Comparison of ENCODE assay signal across 29 mouse cellular contexts in the genomic region with DNA sequence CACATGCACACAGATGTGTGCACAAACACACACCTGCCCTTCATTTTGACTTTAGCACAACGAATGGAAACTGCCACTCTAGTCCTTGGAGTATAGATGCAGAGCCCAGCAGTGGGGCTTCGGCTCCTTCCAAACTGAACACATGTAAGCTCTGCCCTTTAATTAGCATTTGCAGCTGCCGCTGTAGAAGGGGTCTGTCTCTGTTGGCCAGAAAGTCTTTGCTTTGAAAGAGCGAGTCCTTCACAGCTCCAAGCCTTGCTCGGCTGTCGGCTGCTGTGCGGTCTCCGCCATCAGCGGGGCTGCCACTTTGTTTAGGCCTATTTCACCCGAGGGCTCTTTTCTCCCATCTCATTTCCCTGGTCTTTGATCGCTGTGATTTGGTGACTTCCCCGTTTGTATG. TPM values are rescaled to one million over a fixed set of nuclear protein-coding genes. Genes with fewer than 3 reads are reported as not detected.
A peak's percentile ranks its signal among the peaks of the same experiment; 100 is the strongest.
DNase-seq lines count a peak whose midpoint lies in the region; ATAC-seq and TF ChIP-seq lines count a peak whose summit lies in the region.
"Had no signal": no experiment of that assay in that cellular context is flagged by ENCODE, and none has a peak within 500 bp of the region (broad histone marks: within the 10 kb centered on the region; RNA-seq: fewer than 3 reads in every experiment).

No protein-coding gene starts in this region.

- peak; percentile 44 for DNase-seq in forebrain, embryonic 14.5 days (ENCODE audit: low spot score)
- peak; percentile 19 for DNase-seq in midbrain, embryonic 10.5 days (ENCODE audit: low spot score)
- DNase-seq in hindbrain, postnatal 0 days (ENCODE audit: low spot score) = peak; percentile 39
- no peak for DNase-seq in adipocyte (ENCODE audit: low spot score)
- DNase-seq in urinary bladder, postnatal 25 days (ENCODE audit: low spot score) = no peak
- DNase-seq: adrenal gland, postnatal 14 days; cerebellum, adult 18-20 months; cerebellum, postnatal 10 days; gastrocnemius, postnatal 36 days; heart, adult 18-20 months; kidney, adult 8-10 months; kidney, postnatal 4 days; retina, postnatal 1 day; right cerebral cortex, postnatal 14 days had no signal

- ATAC-seq in forebrain, embryonic 14.5 days = no peak
- ATAC-seq in forebrain, embryonic 13.5 days = no peak
- no peak for ATAC-seq in midbrain, embryonic 15.5 days (replicated peaks)
- ATAC-seq in hindbrain, postnatal 0 days = no peak
- ATAC-seq: intestine, embryonic 15.5 days; Patski had no signal

- H3K27ac ChIP-seq in forebrain, embryonic 14.5 days (ENCODE audit: low read depth, low read length) = peak overlapping the region; percentile 7; the same call in 1 of the 2 replicates
- H3K27ac ChIP-seq in forebrain, embryonic 13.5 days = no peak overlapping the region; the same call in 1 of the 2 replicates
- 0 out of 2 replicates have a peak overlapping the region, but pooled peaks have one; percentile 19 for H3K27ac ChIP-seq in midbrain, embryonic 10.5 days (replicated peaks)
- no peak overlapping the region; the same call in 1 of the 2 replicates for H3K27ac ChIP-seq in midbrain, embryonic 15.5 days
- H3K27ac ChIP-seq in hindbrain, postnatal 0 days = peak overlapping the region; percentile 26; the same call in 1 of the 2 replicates
- H3K27ac ChIP-seq: forebrain, embryonic 12.5 days; intestine, embryonic 15.5 days; kidney, postnatal 0 days; limb, embryonic 13.5 days; lung, embryonic 15.5 days; midbrain, embryonic 12.5 days had no signal

- no peak overlapping the region for H3K4me3 ChIP-seq in forebrain, embryonic 14.5 days (ENCODE audit: low read depth, low read length)
- H3K4me3 ChIP-seq in forebrain, embryonic 13.5 days = no peak overlapping the region
- no peak overlapping the region for H3K4me3 ChIP-seq in midbrain, embryonic 10.5 days
- H3K4me3 ChIP-seq in midbrain, embryonic 15.5 days = no peak overlapping the region
- no peak overlapping the region for H3K4me3 ChIP-seq in hindbrain, postnatal 0 days (ENCODE audit: low read length)
- H3K4me3 ChIP-seq: erythroblast, embryonic 14.5 days; forebrain, embryonic 12.5 days; heart, embryonic 12.5 days; intestine, embryonic 15.5 days; limb, embryonic 13.5 days; lung, embryonic 15.5 days; midbrain, embryonic 12.5 days; myocyte had no signal

- H3K4me2 ChIP-seq in forebrain, embryonic 14.5 days (ENCODE audit: low read length) = no peak overlapping the region
- no peak overlapping the region for H3K4me2 ChIP-seq in forebrain, embryonic 13.5 days
- no peak overlapping the region for H3K4me2 ChIP-seq in midbrain, embryonic 15.5 days
- H3K4me2 ChIP-seq in hindbrain, postnatal 0 days (ENCODE audit: low read depth, low read length) = no peak overlapping the region
- H3K4me2 ChIP-seq: forebrain, embryonic 12.5 days; heart, embryonic 12.5 days; intestine, embryonic 15.5 days; limb, embryonic 13.5 days; liver, embryonic 11.5 days; lung, embryonic 15.5 days; midbrain, embryonic 12.5 days had no signal

- WGBS in forebrain, embryonic 14.5 days = 56% methylated on average over 12 of the region's 12 CpGs
- 64% methylated on average over 12 of the region's 12 CpGs for WGBS in forebrain, embryonic 13.5 days
- 64% methylated on average over 12 of the region's 12 CpGs for WGBS in midbrain, embryonic 10.5 days
- WGBS in midbrain, embryonic 15.5 days = 37% methylated on average over 12 of the region's 12 CpGs
- 34% methylated on average over 12 of the region's 12 CpGs for WGBS in hindbrain, postnatal 0 days

- no peaks in the 10 kb centered on the region for H3K27me3 ChIP-seq in forebrain, embryonic 14.5 days (replicated peaks; ENCODE audit: control insufficient read depth, insufficient read depth, low read length)
- H3K27me3 ChIP-seq in forebrain, embryonic 13.5 days = no peaks in the 10 kb centered on the region
- H3K27me3 ChIP-seq in midbrain, embryonic 10.5 days (ENCODE audit: low read depth, poor library complexity, severe bottlenecking) = no peaks in the 10 kb centered on the region
- no peaks in the 10 kb centered on the region for H3K27me3 ChIP-seq in midbrain, embryonic 15.5 days (replicated peaks)
- H3K27me3 ChIP-seq in hindbrain, postnatal 0 days (ENCODE audit: insufficient read depth, low read length) = no peaks in the 10 kb centered on the region
- H3K27me3 ChIP-seq: CH12.LX; forebrain, embryonic 12.5 days; heart, embryonic 12.5 days; intestine, embryonic 15.5 days; limb, embryonic 13.5 days; lung, embryonic 15.5 days; midbrain, embryonic 12.5 days; Patski had no signal

- no peaks in the 10 kb centered on the region for H3K4me1 ChIP-seq in forebrain, embryonic 14.5 days (ENCODE audit: control insufficient read depth, insufficient read depth, low read length)
- peaks cover 6% of the 10 kb centered on the region; the same call in 1 of the 2 replicates for H3K4me1 ChIP-seq in forebrain, embryonic 13.5 days
- peaks cover 16% of the 10 kb centered on the region for H3K4me1 ChIP-seq in midbrain, embryonic 10.5 days
- peaks cover 9% of the 10 kb centered on the region; the same call in 1 of the 2 replicates for H3K4me1 ChIP-seq in midbrain, embryonic 15.5 days
- H3K4me1 ChIP-seq in hindbrain, postnatal 0 days (ENCODE audit: insufficient read depth, low read length) = 0 out of 2 replicates have a peak, but pooled peaks cover 3% of the 10 kb centered on the region
- H3K4me1 ChIP-seq: intestine, embryonic 15.5 days; limb, embryonic 13.5 days; lung, embryonic 15.5 days; midbrain, embryonic 12.5 days had no signal

- peaks cover 6% of the 10 kb centered on the region for H3K36me3 ChIP-seq in forebrain, embryonic 14.5 days (ENCODE audit: control insufficient read depth, insufficient read depth, low read length)
- peaks cover 27% of the 10 kb centered on the region for H3K36me3 ChIP-seq in forebrain, embryonic 13.5 days (ENCODE audit: poor library complexity, severe bottlenecking)
- H3K36me3 ChIP-seq in midbrain, embryonic 10.5 days = peaks cover 78% of the 10 kb centered on the region
- H3K36me3 ChIP-seq in midbrain, embryonic 15.5 days (replicated peaks) = no peaks in the 10 kb centered on the region
- no peaks in the 10 kb centered on the region for H3K36me3 ChIP-seq in hindbrain, postnatal 0 days (ENCODE audit: insufficient read depth, low read length)
- H3K36me3 ChIP-seq: intestine, embryonic 15.5 days had no signal

- no peaks in the 10 kb centered on the region for H3K9me3 ChIP-seq in forebrain, embryonic 14.5 days (replicated peaks; ENCODE audit: control insufficient read depth, low read length)
- H3K9me3 ChIP-seq in forebrain, embryonic 13.5 days (replicated peaks) = no peaks in the 10 kb centered on the region
- no peaks in the 10 kb centered on the region for H3K9me3 ChIP-seq in midbrain, embryonic 10.5 days (replicated peaks)
- H3K9me3 ChIP-seq in midbrain, embryonic 15.5 days = no peaks in the 10 kb centered on the region
- H3K9me3 ChIP-seq in hindbrain, postnatal 0 days (ENCODE audit: low read length) = no peaks in the 10 kb centered on the region
- H3K9me3 ChIP-seq: forebrain, embryonic 12.5 days; G1E; heart, embryonic 12.5 days; intestine, embryonic 15.5 days; limb, embryonic 13.5 days; lung, embryonic 15.5 days; midbrain, embryonic 12.5 days had no signal

- TF ChIP-seq CTCF in hindbrain, postnatal 0 days (IDR thresholded peaks at IDR 0.05; ENCODE audit: low read depth) = no peak

- H3K9ac ChIP-seq in forebrain, embryonic 14.5 days (ENCODE audit: low read length) = no peak overlapping the region
- H3K9ac ChIP-seq in forebrain, embryonic 13.5 days = no peak overlapping the region
- no peak overlapping the region for H3K9ac ChIP-seq in midbrain, embryonic 15.5 days
- no peak overlapping the region for H3K9ac ChIP-seq in hindbrain, postnatal 0 days (replicated peaks; ENCODE audit: low read length)
- H3K9ac ChIP-seq: forebrain, embryonic 12.5 days; heart, embryonic 12.5 days; intestine, embryonic 15.5 days; limb, embryonic 13.5 days; lung, embryonic 15.5 days; midbrain, embryonic 12.5 days had no signal

RNA-seq across cellular contexts. Expression of a gene that starts 23.5 kb away (rescaled TPM):
- polyA plus RNA-seq in forebrain, embryonic 14.5 days (2014; fragmentation: Nextera tagmentation; extraction: Ambion mirVana) = 9.1 and 14.3 TPM in 2 replicates
- polyA plus RNA-seq in forebrain, embryonic 13.5 days (2015; fragmentation: Nextera tagmentation; extraction: Ambion mirVana) = 30.8 and 31.3 TPM in 2 replicates
- 45.5 and 47.2 TPM in 2 replicates for polyA plus RNA-seq in midbrain, embryonic 10.5 days (2016; fragmentation: Nextera tagmentation; extraction: Ambion mirVana)
- 25.8 and 26.9 TPM in 2 replicates for polyA plus RNA-seq in midbrain, embryonic 15.5 days (2015; fragmentation: Nextera tagmentation; extraction: Ambion mirVana)
- 28.5 and 30.2 TPM in 2 replicates for total RNA-seq in hindbrain, postnatal 0 days (2014; rRNA removed)
- 36.7 and 40.9 TPM in 2 replicates for polyA plus RNA-seq in hindbrain, postnatal 0 days (2015; fragmentation: Nextera tagmentation; extraction: Ambion mirVana)

Comparison
In these comparisons a context has a peak if more than half of its experiments do, and no peak if none do; other contexts are left out.
1. H3K27ac ChIP-seq: peak in forebrain, embryonic 14.5 days (single experiment), midbrain, embryonic 10.5 days (single experiment) and hindbrain, postnatal 0 days (single experiment); none in forebrain, embryonic 13.5 days (single experiment) and midbrain, embryonic 15.5 days (single experiment).
2. DNase-seq: peak in forebrain, embryonic 14.5 days (single experiment), midbrain, embryonic 10.5 days (single experiment) and hindbrain, postnatal 0 days (single experiment); none in adipocyte (single experiment) and urinary bladder, postnatal 25 days (single experiment).